Mouse (Mus musculus) left cerebral cortex, adult 11 months (tissue): ENCODE data around the gene Grpel1.

ENCODE experiments used
- DNase-seq: peaks from one replicate; pipeline ENCODE4 v3.0.0; 2022; ENCODE audit warnings: low spot score

Gene Grpel1

DNA sequence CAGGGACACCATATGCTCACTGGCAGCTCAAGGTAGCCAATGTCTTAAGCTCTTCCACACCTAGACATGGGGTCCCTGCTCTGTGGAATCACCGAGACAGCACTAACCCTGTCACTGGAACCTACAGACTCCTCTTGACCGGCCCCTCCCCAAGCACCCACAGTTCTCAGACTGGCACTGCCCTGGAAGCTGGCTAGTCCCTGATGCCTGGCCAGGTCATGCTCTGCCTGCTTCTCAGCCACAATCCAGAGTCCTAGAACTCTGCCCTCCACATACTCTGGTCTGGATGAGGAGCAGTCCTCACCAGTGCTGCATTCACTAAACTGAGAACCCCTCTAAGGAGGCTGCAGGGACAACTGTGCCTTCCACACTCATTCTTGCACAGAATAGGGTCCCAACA is 46.2 kb downstream of the Grpel1 start:
- DNase-seq = no peak

DNA sequence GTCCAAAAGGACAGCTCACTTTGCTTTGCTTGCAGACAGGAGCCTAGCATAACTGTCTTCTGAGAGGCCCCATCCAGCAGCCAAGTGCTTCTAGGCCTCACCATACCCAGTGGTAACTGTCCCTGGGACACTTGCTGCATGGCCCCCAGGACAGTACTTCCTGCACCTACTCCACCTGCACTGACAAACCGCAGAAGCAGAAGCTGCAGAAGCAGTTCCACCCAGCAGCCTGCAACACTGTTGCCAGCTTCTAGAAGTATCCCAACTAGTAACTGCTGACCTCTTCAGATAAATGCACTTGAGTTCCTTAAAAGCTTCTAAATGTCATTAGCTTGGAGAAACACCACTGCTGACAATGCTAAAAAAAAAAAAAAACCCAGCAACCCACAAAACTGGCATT is 50.3 kb downstream of the Grpel1 start:
- no peak for DNase-seq

DNA sequence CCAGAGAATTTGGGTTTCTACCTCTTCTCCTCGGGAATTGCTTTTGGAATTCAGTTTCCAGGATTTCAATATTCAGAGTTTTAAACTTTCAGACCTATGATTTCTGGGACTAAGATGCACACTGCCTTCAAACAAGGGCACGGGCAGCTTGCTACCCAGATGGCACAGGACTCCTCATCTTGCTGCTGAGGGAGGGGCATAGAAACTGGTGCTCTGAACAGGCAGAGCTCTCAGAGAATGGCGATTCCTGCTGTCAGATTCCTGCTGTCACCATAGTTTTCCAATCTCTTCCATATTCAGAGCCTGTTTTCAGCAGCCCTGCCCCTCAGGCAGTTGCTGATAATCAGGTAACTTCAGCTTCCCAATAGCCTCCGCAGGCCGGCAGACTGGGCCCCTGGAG is 50.8 kb downstream of the Grpel1 start:
- no peak for DNase-seq

DNA sequence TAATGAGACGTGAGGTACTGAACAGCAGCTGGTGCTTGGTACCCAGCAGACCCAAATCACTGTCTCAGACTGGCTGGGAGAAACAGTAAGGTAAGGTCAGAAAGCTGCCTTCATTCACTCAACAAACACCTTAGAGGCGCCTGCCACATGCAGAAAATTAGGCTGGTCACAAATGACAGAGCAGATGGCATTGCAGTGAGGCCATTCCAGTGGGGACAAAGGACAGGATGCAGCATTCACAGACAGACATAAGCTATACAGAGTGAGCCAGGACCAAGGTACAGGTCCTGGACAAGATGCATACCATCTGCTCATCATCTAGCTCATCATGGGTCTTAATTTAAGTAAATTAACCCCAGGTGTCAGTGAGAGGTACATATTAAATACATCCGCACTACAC is 52.8 kb downstream of the Grpel1 start:
- no peak for DNase-seq

DNA sequence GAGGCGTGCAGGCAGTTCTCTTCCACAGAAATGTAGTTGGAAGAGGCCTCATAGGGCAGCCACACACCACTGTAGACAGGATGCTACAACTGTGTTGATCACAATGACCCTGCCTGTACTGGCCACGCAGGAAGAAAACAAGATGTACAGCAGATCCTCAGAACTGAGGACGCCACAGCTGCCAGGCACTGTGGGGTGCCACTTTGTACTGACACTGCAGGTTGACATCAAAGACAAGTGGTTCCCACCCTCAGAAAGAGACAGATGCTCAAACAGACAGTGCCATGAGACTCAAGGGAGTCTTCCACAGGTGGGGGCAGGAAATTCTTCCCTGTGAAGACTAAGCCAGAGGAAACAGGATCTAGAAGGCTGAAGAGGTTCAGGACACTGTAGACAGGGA is 55.0 kb downstream of the Grpel1 start:
- DNase-seq = no peak

DNA sequence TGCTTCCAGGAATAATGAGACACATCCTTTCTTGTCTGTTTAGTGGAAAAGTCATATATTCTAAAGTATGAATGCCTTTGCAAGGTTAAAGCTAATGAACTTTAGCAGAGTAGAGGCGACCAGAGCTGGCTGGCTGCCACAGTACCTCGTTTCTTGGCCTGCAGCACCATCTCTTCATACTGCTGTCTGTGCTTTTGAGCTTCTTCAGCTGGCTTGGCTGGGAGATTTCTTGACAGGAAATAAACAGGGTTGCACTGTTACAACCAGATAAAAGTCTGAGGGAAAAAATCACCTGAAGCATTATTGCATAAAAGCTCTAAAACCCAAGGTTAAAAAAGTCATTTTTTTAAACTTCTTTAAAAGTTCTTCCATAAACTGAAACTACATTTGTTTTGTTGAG is 58.0 kb downstream of the Grpel1 start:
- no peak for DNase-seq

DNA sequence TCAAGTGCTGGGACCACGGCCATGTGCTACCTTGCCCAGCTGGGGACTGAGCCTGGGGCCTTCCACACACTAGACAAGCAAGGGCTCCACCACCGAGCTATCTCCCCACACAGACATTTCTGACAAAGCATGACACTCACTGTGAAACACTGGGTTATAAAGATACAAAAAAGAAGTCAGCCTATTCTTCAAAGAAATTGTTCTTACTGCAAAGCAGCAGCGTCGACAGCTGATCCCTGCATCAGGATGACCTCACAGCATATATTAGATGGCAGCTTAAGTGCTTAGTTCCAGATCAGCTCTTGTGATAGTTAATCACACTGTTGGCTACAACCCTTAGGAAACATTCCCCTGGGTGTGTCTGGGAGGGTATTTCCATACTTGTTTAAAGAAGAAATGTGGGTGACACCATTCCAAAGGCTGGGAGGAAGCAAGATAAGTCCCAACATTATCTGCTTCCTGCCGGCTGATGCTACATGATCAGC is 58.5 kb downstream of the Grpel1 start:
- no peak for DNase-seq
